Mouse (Mus musculus): Measurements from ENCODE around the gene Abcf2.
A peak's percentile ranks its signal among the peaks of the same experiment; 100 is the strongest.

Abcf2 gene

DNA sequence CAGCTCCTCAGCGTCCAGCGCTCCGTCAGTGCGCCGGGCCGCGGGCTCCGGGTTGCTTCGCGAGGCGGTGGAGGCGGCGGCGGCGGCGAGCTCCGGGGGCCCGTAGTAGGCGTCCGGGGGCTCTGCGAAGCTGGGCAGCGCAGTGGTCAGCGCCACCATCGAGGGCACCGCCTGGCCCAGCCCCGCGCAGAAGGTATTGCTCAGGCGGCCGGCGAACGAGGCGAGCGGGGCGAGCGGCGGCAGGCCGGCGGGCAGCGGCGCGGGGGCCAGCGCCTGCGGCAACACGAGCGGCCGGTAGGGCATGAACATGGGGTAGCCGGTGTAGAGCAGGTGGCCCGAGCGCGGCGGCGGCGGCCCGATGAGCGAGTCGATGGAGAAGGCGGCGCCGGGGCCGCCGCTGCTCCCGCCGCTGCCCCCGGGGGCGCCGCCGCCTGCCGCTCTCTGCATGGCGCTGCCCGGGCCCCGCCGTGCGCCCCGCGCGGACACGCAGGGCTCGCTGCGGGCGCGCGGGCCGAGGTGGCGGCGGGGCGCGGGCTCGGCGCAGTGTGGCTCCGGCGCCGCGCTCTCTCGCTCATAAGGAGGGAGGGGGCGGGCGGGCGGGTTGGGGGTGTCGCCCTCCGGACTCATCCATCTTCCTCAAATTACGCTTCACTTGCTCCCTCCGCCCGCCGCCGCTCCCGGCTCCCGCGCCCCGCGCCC lies 50.9 kb downstream of the Abcf2 start:
- DNase-seq = peak; percentile 27

DNA sequence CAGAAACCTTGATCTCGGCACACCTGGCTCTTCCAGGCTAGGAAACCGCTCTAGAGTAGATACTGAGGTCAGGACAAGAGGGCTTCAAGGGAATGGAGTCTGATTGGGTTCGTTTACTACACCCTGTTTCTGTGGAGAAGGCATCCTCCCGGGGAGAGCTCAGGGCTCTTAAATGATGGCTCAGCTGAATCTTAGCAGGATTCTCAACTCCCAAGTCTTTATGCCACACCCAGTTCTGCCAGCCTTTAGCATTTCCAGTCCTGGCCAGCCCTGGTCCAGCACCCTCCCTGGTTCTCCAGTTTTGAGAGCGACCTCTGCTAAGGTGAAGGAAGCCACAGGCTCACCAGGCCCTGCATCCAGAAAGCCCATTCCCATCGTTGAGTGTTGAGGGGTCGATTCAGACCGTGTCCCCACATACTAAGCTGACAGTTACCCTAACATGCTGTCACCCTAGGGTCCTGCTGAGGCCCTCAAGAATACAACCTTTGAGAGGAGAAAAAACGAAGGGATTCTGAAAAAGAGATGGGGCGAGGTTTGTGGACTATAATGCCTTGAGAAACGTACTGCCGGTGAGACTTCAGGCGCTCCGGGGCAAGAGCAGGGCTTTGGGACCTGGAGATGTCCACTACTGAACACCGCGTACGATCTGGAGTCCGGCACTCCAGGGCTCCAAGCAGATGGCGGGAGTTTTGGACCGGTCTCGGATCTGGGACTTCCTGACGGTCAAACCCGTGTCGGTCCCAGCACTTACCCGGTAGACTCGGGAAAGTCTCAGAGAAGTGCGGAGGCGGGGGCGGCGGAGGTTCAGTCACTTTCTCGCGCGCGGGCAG lies 51.7 kb downstream of the Abcf2 start:
- DNase-seq = no peak

DNA sequence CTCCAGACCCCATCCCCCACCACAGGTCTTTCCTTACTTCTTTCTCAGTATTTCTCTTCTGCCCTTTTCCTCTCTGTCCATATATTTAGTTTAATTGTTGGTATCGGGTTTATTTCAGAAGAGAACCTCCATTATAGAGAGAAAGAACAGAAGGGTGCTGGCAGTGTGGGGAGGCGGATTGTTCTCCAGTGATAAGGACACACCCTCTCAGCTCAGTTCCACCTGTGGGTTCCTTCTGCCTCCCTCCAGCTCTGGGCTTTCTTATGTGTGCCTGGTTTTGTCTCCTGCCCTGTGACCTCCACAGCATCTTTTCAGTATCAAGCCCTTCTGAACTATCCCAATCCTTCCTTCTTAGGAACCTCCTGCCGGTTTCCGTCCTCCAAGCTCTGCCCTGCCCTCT lies 52.7 kb downstream of the Abcf2 start:
- no peak for DNase-seq

DNA sequence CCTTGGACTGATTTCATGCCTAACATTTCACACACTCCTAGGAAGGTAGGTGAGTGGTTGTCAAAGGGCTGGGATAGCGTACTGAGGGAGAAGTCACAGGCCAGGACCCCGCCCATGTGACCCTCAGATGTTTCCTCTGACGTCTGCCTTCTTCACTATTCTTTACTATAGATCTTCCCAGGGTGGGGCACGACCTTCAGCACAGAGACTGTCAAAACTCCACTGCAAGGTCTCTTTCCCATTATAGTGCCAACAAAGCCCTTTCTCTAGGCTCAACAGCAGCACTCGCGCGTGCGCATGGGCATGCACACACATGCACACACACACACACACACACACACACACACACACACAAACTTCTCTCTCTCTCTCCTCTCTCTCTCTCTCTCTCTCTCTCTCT lies 53.5 kb downstream of the Abcf2 start:
- no peak for DNase-seq

DNA sequence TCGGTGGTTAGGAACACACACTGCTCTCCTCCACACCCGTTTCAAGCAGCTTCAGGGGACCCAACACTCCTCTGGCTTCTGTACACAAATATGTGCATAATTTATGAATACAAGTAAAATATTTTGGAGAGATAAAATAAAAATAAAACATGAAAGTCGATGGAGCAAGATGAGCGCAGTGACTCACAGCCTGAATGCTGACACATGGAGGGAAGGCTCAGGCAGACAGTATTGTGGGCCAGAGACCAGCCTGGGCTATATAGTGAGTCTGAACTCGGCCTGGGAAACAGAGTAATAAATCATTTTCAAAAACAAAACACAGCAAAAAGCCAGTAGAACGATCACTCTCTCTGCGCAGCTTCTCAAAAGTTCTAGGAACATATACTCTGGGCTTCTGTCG lies 55.9 kb downstream of the Abcf2 start:
- no peak for DNase-seq

All from thymus, postnatal 4 days (tissue).